Mouse (Mus musculus) adrenal gland, postnatal 14 days (tissue): Measurements from ENCODE around the gene Gm10985. TPM values are rescaled to one million over a fixed set of nuclear protein-coding genes. Genes with fewer than 3 reads are reported as not detected.

Source experiments
- DNase-seq: peaks from one replicate; pipeline ENCODE4 v3.0.0; 2021; ENCODE audit warnings: mixed read lengths
- long read RNA-seq, 2 experiments: library from polyadenylated mRNA; stranded (forward); transcript quantifications; one replicate each; pipeline ENCODE4 v2.0.0; 2021
- total RNA-seq: library from RNA; stranded (reverse); gene quantifications from 2 replicates; pipeline ENCODE4 v1.2.3, GENCODE M21; 2021

The Gm10985 gene
- not detected in 2 replicates for total RNA-seq
- long read RNA-seq, experiment 1: 0 reads
- long read RNA-seq, experiment 2: 0 reads

- DNase-seq: no peak
These were observed at the start of gene Gm10985 for GRCm38 (mm10) chr3:53844786-53845185. Gene Gm10985 (plus strand): TSS chr3:53845086.

GRCm38 (mm10) chr3:53796933-53797332 is 48.0 kb upstream of the Gm10985 start:
- no peak for DNase-seq

- no peak for DNase-seq
These were observed 45.2 kb upstream of the Gm10985 start for GRCm38 (mm10) chr3:53799671-53800070.

DNA sequence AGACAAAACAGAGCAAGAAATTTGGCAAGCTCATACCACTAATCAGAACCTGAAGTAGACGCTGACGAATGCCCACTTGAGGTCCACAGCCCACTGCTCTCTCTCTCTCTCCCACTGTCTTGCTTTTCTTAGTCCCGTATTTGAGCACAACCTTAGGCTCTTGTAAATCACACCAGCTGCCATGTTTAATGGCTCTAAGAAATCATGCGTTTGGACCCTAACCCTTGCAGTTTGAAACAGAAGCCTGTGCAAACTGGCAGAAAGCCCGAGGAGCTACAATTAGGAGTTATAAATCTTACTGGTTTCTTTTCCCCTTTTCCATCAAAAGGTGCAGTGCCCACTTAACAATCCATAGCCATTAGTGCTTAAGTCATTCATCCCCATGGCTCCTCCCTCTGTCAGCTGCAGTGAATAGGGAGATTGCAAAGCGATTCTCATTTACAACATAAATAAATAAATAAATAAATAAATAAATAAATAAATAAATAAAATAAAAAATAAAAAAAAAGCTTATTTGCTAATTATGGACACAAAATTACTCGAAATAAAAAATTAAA is 31.4 kb upstream of the Gm10985 start:
- no peak for DNase-seq

GRCm38 (mm10) chr3:53834238-53834637 is 10.6 kb upstream of the Gm10985 start:
- no peak for DNase-seq

DNA sequence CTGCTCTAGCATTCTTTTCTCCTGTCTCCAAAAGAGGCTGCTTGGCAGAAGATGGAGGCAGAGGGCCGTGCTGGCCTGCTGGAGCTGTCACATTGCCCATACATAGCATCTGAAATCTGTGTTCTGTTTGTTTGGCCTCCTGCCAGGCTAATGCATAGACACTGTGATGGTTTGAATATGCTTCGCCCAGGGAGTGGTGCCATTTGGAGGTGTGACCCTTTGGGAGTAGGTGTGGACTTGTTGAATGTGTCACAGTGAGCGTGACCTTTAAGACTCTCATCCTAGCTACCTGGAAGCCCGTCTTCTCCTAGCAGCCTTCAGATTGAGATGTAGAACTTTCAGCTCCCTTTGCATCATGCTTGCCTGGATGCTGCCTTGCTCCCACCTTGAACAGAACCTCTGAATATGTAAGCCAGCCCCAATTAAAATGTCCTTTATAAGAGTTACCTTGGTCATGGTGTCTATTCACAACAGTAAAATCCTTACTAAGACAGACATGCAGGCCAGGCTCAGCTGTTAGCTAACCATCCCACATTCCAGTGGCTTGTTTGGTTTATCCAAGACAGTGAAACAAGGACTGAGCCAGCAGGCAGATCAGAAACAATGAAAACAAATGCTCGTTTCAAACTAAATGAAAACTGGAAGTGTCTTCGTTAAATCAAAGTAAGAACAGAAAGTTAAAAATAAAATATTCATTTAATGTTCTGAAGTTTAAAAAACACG is 1.5 kb downstream of the Gm10985 start:
- DNase-seq: no peak

DNA sequence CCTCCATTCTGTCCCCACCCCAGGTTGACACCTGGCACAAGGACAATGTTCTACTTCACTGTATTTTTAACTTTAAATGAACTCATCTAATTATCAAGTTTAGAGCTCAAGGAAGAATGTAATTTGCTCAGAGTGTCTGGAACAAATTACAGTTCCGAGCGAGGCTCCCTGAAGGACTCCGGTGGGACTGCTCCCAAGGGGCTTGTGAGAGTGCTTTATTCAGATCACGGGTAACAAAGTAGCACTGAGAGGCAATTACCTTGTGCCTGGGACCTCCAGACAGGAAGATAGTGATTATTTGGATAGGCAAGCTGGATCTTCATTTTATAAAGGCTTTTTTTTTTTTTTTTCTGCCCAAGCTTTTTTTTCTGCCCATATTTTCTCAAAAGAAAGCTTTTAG is 2.8 kb downstream of the Gm10985 start:
- DNase-seq: no peak

DNA sequence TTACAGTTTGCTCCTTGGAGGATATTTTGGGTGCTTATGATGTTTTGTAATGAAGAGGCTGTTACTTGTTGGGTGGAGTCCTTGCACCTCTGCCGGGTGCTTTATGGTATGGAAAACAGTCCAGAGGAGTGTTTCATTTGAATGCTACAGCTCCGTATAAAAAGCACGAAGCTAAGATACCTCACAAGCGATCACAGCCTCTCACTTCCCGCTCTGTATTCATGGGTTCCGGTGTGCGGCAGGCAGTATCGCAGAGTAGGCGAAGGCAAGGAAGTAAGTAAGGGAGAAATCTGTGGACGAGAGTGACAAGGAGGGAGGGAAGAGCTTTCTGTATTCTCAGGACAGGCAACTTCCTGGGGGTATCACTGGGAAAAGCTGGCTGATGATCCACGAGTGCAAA is 3.4 kb downstream of the Gm10985 start:
- DNase-seq: no peak

DNA sequence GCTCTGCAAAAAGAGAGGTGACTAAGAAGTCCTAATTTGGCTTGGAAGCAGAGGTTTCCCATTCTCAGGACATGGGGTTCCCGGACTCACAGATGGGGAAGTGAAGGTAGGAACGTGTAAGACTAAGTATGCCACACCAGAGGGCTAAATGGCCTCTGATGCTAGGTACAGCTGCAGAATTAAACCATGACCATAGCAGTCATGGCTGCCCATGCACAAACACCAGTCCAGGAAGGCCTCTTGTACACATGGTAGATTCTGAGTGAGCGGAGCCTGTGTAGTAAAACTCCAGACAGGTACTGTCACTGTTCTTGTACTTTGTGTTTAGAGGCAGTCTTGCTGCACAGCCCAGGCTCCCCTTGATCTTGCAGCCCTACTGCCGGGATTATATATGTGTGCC is 9.4 kb downstream of the Gm10985 start:
- DNase-seq: no peak

- no peak for DNase-seq
These were observed 9.9 kb downstream of the Gm10985 start for GRCm38 (mm10) chr3:53854831-53855230.

DNA sequence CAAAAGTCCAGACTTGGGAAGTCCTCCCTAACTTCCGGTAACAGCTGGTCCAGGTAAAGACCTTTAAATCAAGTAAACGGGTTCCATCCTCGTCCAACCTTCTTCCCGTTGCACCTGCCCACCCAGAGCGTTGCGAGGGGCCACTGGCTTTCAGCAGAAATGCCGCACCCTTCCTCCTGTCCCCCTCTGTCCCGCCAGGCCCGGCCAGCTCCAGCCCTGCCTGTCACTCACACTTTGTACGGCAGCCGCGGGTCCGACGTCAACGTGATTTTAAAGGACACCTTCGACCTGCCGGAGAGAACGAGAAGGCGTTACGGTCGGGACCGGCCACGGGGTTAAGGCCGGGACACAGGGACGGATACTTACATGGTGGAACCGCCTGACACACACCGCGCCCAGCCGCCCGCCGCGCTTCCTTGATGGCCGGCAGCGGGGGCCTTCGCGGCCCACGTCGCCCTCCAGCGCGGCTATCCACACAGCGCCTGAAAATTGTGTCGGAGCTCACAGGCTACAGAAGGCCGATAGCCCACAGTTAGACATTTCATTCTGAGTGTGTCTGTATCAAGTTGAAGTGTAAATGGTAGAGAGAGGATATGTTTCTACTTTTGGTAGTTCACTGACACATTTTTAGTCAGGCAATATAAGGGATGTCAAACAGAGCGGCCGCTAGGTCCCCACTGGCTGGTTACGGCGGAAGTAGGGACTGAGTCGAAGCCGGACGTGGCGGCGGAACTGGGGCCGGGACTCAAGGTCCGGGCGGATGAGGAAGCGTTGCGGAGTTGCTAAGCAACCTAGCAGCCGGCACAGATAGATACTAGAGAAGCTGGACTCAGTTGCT is 18.7 kb downstream of the Gm10985 start, which contains the start of gene Ufm1:
Ufm1 (minus strand) TSS at position 448 of the 838 bp plus-strand sequence.
- peak; percentile 96 for DNase-seq

GRCm38 (mm10) chr3:53868212-53868611 is 23.3 kb downstream of the Gm10985 start:
- no peak for DNase-seq

DNA sequence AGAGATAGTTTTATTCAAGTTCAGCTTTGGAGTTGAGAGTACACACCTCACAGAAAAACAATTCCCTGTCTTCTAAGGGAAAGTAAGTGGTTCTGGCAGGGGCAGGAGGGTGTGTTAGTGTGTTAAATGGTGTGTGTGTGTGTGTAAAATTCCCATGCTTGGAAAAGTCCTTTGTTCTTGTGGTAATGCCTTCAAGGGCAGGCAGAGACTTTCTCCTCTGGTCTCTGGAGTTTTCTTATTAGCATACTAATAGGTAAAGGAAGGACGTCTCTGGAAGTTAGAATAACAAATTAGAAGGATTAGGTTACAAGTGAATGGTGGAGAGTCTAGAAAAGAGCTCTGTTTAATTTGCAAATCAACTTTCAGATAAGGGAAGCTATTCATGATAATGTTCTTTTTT is 24.4 kb downstream of the Gm10985 start:
- DNase-seq: no peak

- no peak for DNase-seq
These were observed 25.6 kb downstream of the Gm10985 start for GRCm38 (mm10) chr3:53870482-53870881.

DNA sequence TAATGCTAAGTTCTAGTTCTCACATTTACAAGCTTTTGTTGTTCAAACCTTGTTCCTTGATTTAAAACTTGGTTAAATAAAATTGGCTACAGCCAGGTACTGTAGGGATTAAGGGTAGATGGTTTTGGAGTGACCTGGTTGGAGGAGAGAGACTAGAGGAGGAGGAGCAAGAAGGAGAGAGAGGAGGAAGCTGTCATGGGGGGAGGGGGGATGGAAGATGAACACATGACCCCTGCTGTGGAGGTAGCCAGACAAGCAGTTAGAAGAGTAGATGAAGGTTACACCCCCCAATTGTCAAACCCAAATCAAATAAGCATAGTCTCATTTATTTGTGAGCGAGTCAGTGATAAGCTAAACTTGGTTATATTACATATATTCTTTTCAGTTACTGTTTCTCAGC is 26.7 kb downstream of the Gm10985 start:
- no peak for DNase-seq

- no peak for DNase-seq
These were observed 46.0 kb downstream of the Gm10985 start for GRCm38 (mm10) chr3:53890619-53891540.

Other genes with a start within 250 kb of the Gm10985 start
- 0.68 and 1.9 TPM in 2 replicates for gene Frem2, start 187.7 kb upstream of the Gm10985 start, total RNA-seq
- 72.9 and 73.4 TPM in 2 replicates for gene Ufm1, start 18.7 kb downstream of the Gm10985 start, total RNA-seq